Comparison of ENCODE assay signal across 11 mouse cellular contexts in genomic region chr16:17892606-17893005, GRCm38 (mm10). TPM values are rescaled to one million over a fixed set of nuclear protein-coding genes. Genes with fewer than 3 reads are reported as not detected.
DNase-seq lines count a peak whose midpoint lies in the region; ATAC-seq and TF ChIP-seq lines count a peak whose summit lies in the region.
"Had no signal": no experiment of that assay in that cellular context is flagged by ENCODE, and none has a peak within 500 bp of the region (broad histone marks: within the 10 kb centered on the region; RNA-seq: fewer than 3 reads in every experiment).

No protein-coding gene starts in this region.

- peak overlapping the region; percentile 95 for H3K27ac ChIP-seq in heart, postnatal 0 days (ENCODE audit: low read depth)

- H3K36me3 ChIP-seq in heart, postnatal 0 days (replicated peaks; ENCODE audit: control insufficient read depth, insufficient read depth, low read length): 0 out of 2 replicates have a peak, but pooled peaks cover 4% of the 10 kb centered on the region

- no peaks in the 10 kb centered on the region for H3K9me3 ChIP-seq in heart, postnatal 0 days (replicated peaks; ENCODE audit: control insufficient read depth, low read length)

- ATAC-seq in heart, postnatal 0 days (ENCODE audit: insufficient read depth, low read depth): 0 out of 2 replicates have a peak, but pooled peaks have one; percentile 9

- peaks cover 24% of the 10 kb centered on the region for H3K4me1 ChIP-seq in heart, postnatal 0 days (ENCODE audit: control insufficient read depth, insufficient read depth)

- 12% methylated on average over 3 of the region's 3 CpGs for WGBS in heart, postnatal 0 days

- no peak overlapping the region for H3K9ac ChIP-seq in heart, postnatal 0 days (replicated peaks; ENCODE audit: low read depth, low read length)

- TF ChIP-seq CTCF in heart, postnatal 0 days (IDR thresholded peaks at IDR 0.05; ENCODE audit: low read depth): no peak

- DNase-seq in layer of hippocampus, postnatal 10 days (ENCODE audit: low spot score in 2 of 2): peak; percentile 20 to 39
- no peak for DNase-seq in layer of hippocampus, adult 18-20 months (ENCODE audit: low spot score in 2 of 2)
- peak; percentile 93 for DNase-seq in cerebellum, adult 9-10 months
- no peak for DNase-seq in heart, postnatal 0 days (ENCODE audit: low spot score)
- DNase-seq in lung, postnatal 4 days: peak; percentile 40 to 65
- no peak for DNase-seq in frontal cortex, postnatal 25 days (ENCODE audit: low spot score in 2 of 2)
- DNase-seq in gastrocnemius, adult 8-10 months (ENCODE audit: low spot score in 2 of 2): no peak
- DNase-seq: spleen, adult 18-20 months had no signal

- TF ChIP-seq EP300 in heart, postnatal 0 days (IDR thresholded peaks at IDR 0.05; ENCODE audit: low read depth): no peak

- H3K27me3 ChIP-seq in heart, postnatal 0 days (ENCODE audit: control insufficient read depth, insufficient read depth, low read length): no peaks in the 10 kb centered on the region

- no peak overlapping the region for H3K4me3 ChIP-seq in heart, postnatal 0 days (ENCODE audit: low read depth, low read length)

- peak overlapping the region; percentile 11; the same call in 1 of the 2 replicates for H3K4me2 ChIP-seq in heart, postnatal 0 days (ENCODE audit: low read depth, low read length)

RNA-seq across cellular contexts. Expression of gene Gm20518, which starts 1.1 kb away (rescaled TPM):
- 1 to 10 TPM; 1.3 to 1.7 TPM for total RNA-seq in layer of hippocampus, postnatal 10 days (2021)
- total RNA-seq in layer of hippocampus, adult 18-20 months (2021): 1 to 10 TPM; 1.9 to 2.3 TPM
- total RNA-seq in heart, postnatal 0 days (2014; rRNA removed; ENCODE audit: low replicate concordance): not detected in 2 replicates
- 0.05 and 0.07 TPM in 2 replicates for polyA plus RNA-seq in heart, postnatal 0 days (2015; fragmentation: Nextera tagmentation; extraction: Ambion mirVana)
- under 1 TPM; 0.10 to 0.13 (median 0.12) TPM for total RNA-seq in gastrocnemius, adult 8-10 months (2022)

RNA-seq across cellular contexts. Expression of gene Tssk1, which starts 1.4 kb away (rescaled TPM):
- under 1 TPM in 1 of 2 experiments, not detected in 1; 0.09 TPM for total RNA-seq in layer of hippocampus, postnatal 10 days (2021)
- total RNA-seq in layer of hippocampus, adult 18-20 months (2021): not detected
- not detected in 2 replicates for total RNA-seq in heart, postnatal 0 days (2014; rRNA removed; ENCODE audit: low replicate concordance)
- polyA plus RNA-seq in heart, postnatal 0 days (2015; fragmentation: Nextera tagmentation; extraction: Ambion mirVana): 0.08 and 0.14 TPM in 2 replicates
- under 1 TPM in 1 of 4 experiments, not detected in 3; 0.07 TPM for total RNA-seq in gastrocnemius, adult 8-10 months (2022)
- total RNA-seq: common myeloid progenitor, adult 5-6 weeks had no signal

RNA-seq across cellular contexts. Expression of gene Dgcr2, which starts 5.8 kb away (rescaled TPM):
- 100 to 1,000 TPM; 109 to 114 TPM for total RNA-seq in layer of hippocampus, postnatal 10 days (2021)
- total RNA-seq in layer of hippocampus, adult 18-20 months (2021): 100 to 1,000 TPM; 102 to 106 TPM
- 61.8 and 78.5 TPM in 2 replicates for total RNA-seq in heart, postnatal 0 days (2014; rRNA removed; ENCODE audit: low replicate concordance)
- polyA plus RNA-seq in heart, postnatal 0 days (2015; fragmentation: Nextera tagmentation; extraction: Ambion mirVana): 30.4 and 31.9 TPM in 2 replicates
- total RNA-seq in gastrocnemius, adult 8-10 months (2022): 10 to 100 TPM; 19.1 to 22.8 (median 20.5) TPM

RNA-seq across cellular contexts. Expression of gene Tssk2, which starts 5.8 kb away (rescaled TPM):
- not detected for total RNA-seq in layer of hippocampus, postnatal 10 days (2021)
- not detected for total RNA-seq in layer of hippocampus, adult 18-20 months (2021)
- total RNA-seq in heart, postnatal 0 days (2014; rRNA removed; ENCODE audit: low replicate concordance): not detected in 2 replicates
- polyA plus RNA-seq in heart, postnatal 0 days (2015; fragmentation: Nextera tagmentation; extraction: Ambion mirVana): not detected in 2 replicates
- not detected for total RNA-seq in gastrocnemius, adult 8-10 months (2022)
- total RNA-seq: common myeloid progenitor, adult 5-6 weeks; gastrocnemius, postnatal 4 days; left cerebral cortex, postnatal 25 days had no signal

RNA-seq across cellular contexts. Expression of gene Ess2, which starts 18.5 kb away (rescaled TPM):
- total RNA-seq in layer of hippocampus, postnatal 10 days (2021): 10 to 100 TPM; 31.7 to 33.5 TPM
- 10 to 100 TPM; 27.6 to 28.6 TPM for total RNA-seq in layer of hippocampus, adult 18-20 months (2021)
- 25.4 and 28.3 TPM in 2 replicates for total RNA-seq in heart, postnatal 0 days (2014; rRNA removed; ENCODE audit: low replicate concordance)
- polyA plus RNA-seq in heart, postnatal 0 days (2015; fragmentation: Nextera tagmentation; extraction: Ambion mirVana): 18.5 and 19.4 TPM in 2 replicates
- total RNA-seq in gastrocnemius, adult 8-10 months (2022): 1 to 10 TPM; 6.0 to 6.6 (median 6.2) TPM

Comparison
In these comparisons a context has a peak if more than half of its experiments do, and no peak if none do; other contexts are left out.
1. DNase-seq: peak in layer of hippocampus, postnatal 10 days (2 of 2), cerebellum, adult 9-10 months (single experiment) and lung, postnatal 4 days (2 of 2); none in layer of hippocampus, adult 18-20 months (0 of 2), heart, postnatal 0 days (single experiment), frontal cortex, postnatal 25 days (0 of 2) and gastrocnemius, adult 8-10 months (0 of 2).